Mouse (Mus musculus) midbrain, embryonic 15.5 days (tissue): ENCODE data around the gene Tet3. TPM values are rescaled to one million over a fixed set of nuclear protein-coding genes. Genes with fewer than 3 reads are reported as not detected.

ENCODE experiments used
- ATAC-seq: fragments of 200-750 bp; cut with Nextera tagmentation; replicated peaks from 2 replicates; pipeline ENCODE4 v1.8.0; 2017; ENCODE audit warnings: moderate TSS enrichment
- H3K27ac ChIP-seq: fragments of 300-500 bp; sonication (generic); 2 replicates; pipeline ENCODE4 v1.5.1; 2015; ENCODE audit warnings: mild to moderate bottlenecking, inconsistent platforms
- H3K27me3 ChIP-seq: fragments of 300-500 bp; sonication (generic); replicated peaks from 2 replicates; pipeline ENCODE4 v1.6.1; 2015; ENCODE audit warnings: inconsistent platforms
- H3K36me3 ChIP-seq: fragments of 300-500 bp; sonication (generic); replicated peaks from 2 replicates; pipeline ENCODE4 v1.6.1; 2015; ENCODE audit warnings: inconsistent platforms
- H3K4me1 ChIP-seq: fragments of 300-500 bp; sonication (generic); 2 replicates; pipeline ENCODE4 v1.6.1; 2015; ENCODE audit warnings: inconsistent platforms
- H3K4me2 ChIP-seq: fragments of 300-500 bp; sonication (generic); 2 replicates; pipeline ENCODE4 v1.6.1; 2015; ENCODE audit warnings: inconsistent platforms, mild to moderate bottlenecking, moderate library complexity
- H3K4me3 ChIP-seq: fragments of 300-500 bp; sonication (generic); 2 replicates; pipeline ENCODE4 v1.5.1; 2015; ENCODE audit warnings: mild to moderate bottlenecking, inconsistent platforms
- H3K9ac ChIP-seq: fragments of 300-500 bp; sonication (generic); 2 replicates; pipeline ENCODE4 v1.6.1; 2015; ENCODE audit warnings: mild to moderate bottlenecking, inconsistent platforms
- H3K9me3 ChIP-seq: fragments of 300-500 bp; sonication (generic); 2 replicates; pipeline ENCODE4 v1.6.1; 2016; ENCODE audit warnings: inconsistent platforms
- WGBS: fragments of 180-500 bp; shearing (Covaris S2); methylation state at CpG from one replicate; pipeline ENCODE4 v1.1.7; 2015; ENCODE audit warnings: mixed read lengths; 5-methylcytosine and 5-hydroxymethylcytosine counted together
- polyA plus RNA-seq: library from polyadenylated mRNA; unstranded; fragments of >200 nt; fragmentation: Nextera tagmentation; extraction: Ambion mirVana; gene quantifications from 2 replicates; pipeline ENCODE4 v1.2.1, GENCODE M21; 2015

Tet3 gene
- polyA plus RNA-seq, 1 experiment from 2014 or later: 60.9 TPM

- no peaks in the 10 kb centered on the region for H3K27me3 ChIP-seq
- peaks cover 30% of the 10 kb centered on the region for H3K36me3 ChIP-seq
- H3K9me3 ChIP-seq: no peaks in the 10 kb centered on the region
- no peaks in the 10 kb centered on the region for H3K4me1 ChIP-seq
- H3K4me2 ChIP-seq: no peak overlapping the region
- 88% methylated on average over 4 of the region's 4 CpGs for WGBS
- ATAC-seq: no peak
- no peak overlapping the region for H3K4me3 ChIP-seq
- no peak overlapping the region for H3K9ac ChIP-seq
- no peak overlapping the region for H3K27ac ChIP-seq
These were observed 31.7 kb upstream of the Tet3 start for GRCm38 (mm10) chr6:83490622-83491021.

- Histone ChIP-seq H3K36me3 (peaks cover 31% of the 10 kb centered on the region), H3K4me3 (no peak overlapping the region), H3K27me3 (no peaks in the 10 kb centered on the region), H3K4me2 (no peak overlapping the region), H3K27ac (no peak overlapping the region), H3K4me1 (no peaks in the 10 kb centered on the region), H3K9me3 (no peaks in the 10 kb centered on the region), H3K9ac (no peak overlapping the region)
- 92% methylated on average over 5 of the region's 5 CpGs for WGBS
- no peak for ATAC-seq
These were observed 29.3 kb upstream of the Tet3 start for GRCm38 (mm10) chr6:83488200-83488599.

- Histone ChIP-seq H3K9ac (no peak overlapping the region), H3K9me3 (no peaks in the 10 kb centered on the region), H3K27me3 (no peaks in the 10 kb centered on the region), H3K4me3 (no peak overlapping the region), H3K36me3 (peaks cover 31% of the 10 kb centered on the region), H3K27ac (no peak overlapping the region), H3K4me2 (no peak overlapping the region), H3K4me1 (no peaks in the 10 kb centered on the region)
- no peak for ATAC-seq
- 89% methylated on average over 4 of the region's 4 CpGs for WGBS
These were observed 28.4 kb upstream of the Tet3 start for GRCm38 (mm10) chr6:83487298-83487697.

GRCm38 (mm10) chr6:83485854-83486253 lies 27.0 kb upstream of the Tet3 start:
- H3K9me3 ChIP-seq: no peaks in the 10 kb centered on the region
- no peaks in the 10 kb centered on the region for H3K27me3 ChIP-seq
- H3K36me3 ChIP-seq: peaks cover 34% of the 10 kb centered on the region
- WGBS: 71% methylated on average over 4 of the region's 4 CpGs
- H3K27ac ChIP-seq: no peak overlapping the region
- no peak for ATAC-seq
- H3K4me3 ChIP-seq: no peak overlapping the region
- H3K4me1 ChIP-seq: no peaks in the 10 kb centered on the region
- no peak overlapping the region for H3K9ac ChIP-seq
- no peak overlapping the region for H3K4me2 ChIP-seq

- Histone ChIP-seq H3K4me1 (no peaks in the 10 kb centered on the region), H3K9ac (no peak overlapping the region; the same call in 1 of the 2 replicates), H3K27ac (no peak overlapping the region), H3K4me2 (no peak overlapping the region), H3K27me3 (no peaks in the 10 kb centered on the region), H3K36me3 (peaks cover 28% of the 10 kb centered on the region), H3K4me3 (no peak overlapping the region), H3K9me3 (no peaks in the 10 kb centered on the region)
- WGBS: 92% methylated on average over 7 of the region's 7 CpGs
- ATAC-seq: no peak
These were observed 24.9 kb upstream of the Tet3 start for GRCm38 (mm10) chr6:83483776-83484175.

GRCm38 (mm10) chr6:83482418-83483085 lies 23.7 kb upstream of the Tet3 start:
- Histone ChIP-seq H3K36me3 (peaks cover 18% of the 10 kb centered on the region), H3K4me2 (no peak overlapping the region), H3K4me3 (no peak overlapping the region), H3K4me1 (no peaks in the 10 kb centered on the region), H3K9me3 (no peaks in the 10 kb centered on the region), H3K27me3 (no peaks in the 10 kb centered on the region), H3K9ac (no peak overlapping the region), H3K27ac (no peak overlapping the region)
- 80% methylated on average over 10 of the region's 10 CpGs for WGBS
- ATAC-seq: no peak

- H3K9ac ChIP-seq: no peak overlapping the region
- peaks cover 11% of the 10 kb centered on the region for H3K36me3 ChIP-seq
- no peak overlapping the region for H3K27ac ChIP-seq
- H3K27me3 ChIP-seq: no peaks in the 10 kb centered on the region
- 94% methylated on average over 6 of the region's 6 CpGs for WGBS
- no peaks in the 10 kb centered on the region for H3K4me1 ChIP-seq
- no peak for ATAC-seq
- H3K4me2 ChIP-seq: no peak overlapping the region
- H3K9me3 ChIP-seq: no peaks in the 10 kb centered on the region
- no peak overlapping the region for H3K4me3 ChIP-seq
These were observed 21.3 kb upstream of the Tet3 start for GRCm38 (mm10) chr6:83480019-83480655.

- no peaks in the 10 kb centered on the region for H3K4me1 ChIP-seq
These were observed 20.3 kb upstream of the Tet3 start for GRCm38 (mm10) chr6:83479193-83479592.

GRCm38 (mm10) chr6:83478628-83479027 lies 19.7 kb upstream of the Tet3 start:
- WGBS: 95% methylated on average over 7 of the region's 7 CpGs
- H3K27me3 ChIP-seq: no peaks in the 10 kb centered on the region

More at GRCm38 (mm10) chr6:83479193-83479592, 20.3 kb upstream of the Tet3 start:
- no peak for ATAC-seq
- Histone ChIP-seq H3K9me3 (no peaks in the 10 kb centered on the region), H3K36me3 (peaks cover 11% of the 10 kb centered on the region), H3K27ac (no peak overlapping the region), H3K4me3 (no peak overlapping the region), H3K27me3 (no peaks in the 10 kb centered on the region), H3K4me2 (no peak overlapping the region), H3K9ac (no peak overlapping the region)
- WGBS: 83% methylated on average over 2 of the region's 2 CpGs

GRCm38 (mm10) chr6:83478217-83478616 lies 19.3 kb upstream of the Tet3 start:
- no peaks in the 10 kb centered on the region for H3K9me3 ChIP-seq
- no peaks in the 10 kb centered on the region for H3K4me1 ChIP-seq
- H3K9ac ChIP-seq: no peak overlapping the region
- WGBS: 67% methylated on average over 4 of the region's 4 CpGs
- H3K27ac ChIP-seq: no peak overlapping the region
- no peaks in the 10 kb centered on the region for H3K27me3 ChIP-seq
- peaks cover 11% of the 10 kb centered on the region for H3K36me3 ChIP-seq
- no peak overlapping the region for H3K4me2 ChIP-seq
- no peak overlapping the region for H3K4me3 ChIP-seq
- no peak for ATAC-seq

More at GRCm38 (mm10) chr6:83478628-83479027, 19.7 kb upstream of the Tet3 start:
- H3K4me3 ChIP-seq: no peak overlapping the region
- no peak overlapping the region for H3K27ac ChIP-seq
- H3K9ac ChIP-seq: no peak overlapping the region
- H3K4me2 ChIP-seq: no peak overlapping the region
- H3K4me1 ChIP-seq: no peaks in the 10 kb centered on the region
- no peaks in the 10 kb centered on the region for H3K9me3 ChIP-seq
- ATAC-seq: no peak
- peaks cover 11% of the 10 kb centered on the region for H3K36me3 ChIP-seq

- ATAC-seq: no peak
- H3K4me2 ChIP-seq: no peak overlapping the region
- no peak overlapping the region for H3K9ac ChIP-seq
- H3K4me1 ChIP-seq: no peaks in the 10 kb centered on the region
- no peak overlapping the region for H3K27ac ChIP-seq
- H3K27me3 ChIP-seq: no peaks in the 10 kb centered on the region
- 79% methylated on average over 7 of the region's 7 CpGs for WGBS
- peaks cover 4% of the 10 kb centered on the region; the same call in 1 of the 2 replicates for H3K36me3 ChIP-seq
- no peak overlapping the region for H3K4me3 ChIP-seq
- H3K9me3 ChIP-seq: no peaks in the 10 kb centered on the region
These were observed 16.5 kb upstream of the Tet3 start for GRCm38 (mm10) chr6:83475431-83475830.

- Histone ChIP-seq H3K27ac (no peak overlapping the region), H3K4me3 (no peak overlapping the region), H3K27me3 (no peaks in the 10 kb centered on the region), H3K9ac (no peak overlapping the region), H3K36me3 (no peaks in the 10 kb centered on the region), H3K9me3 (no peaks in the 10 kb centered on the region), H3K4me2 (no peak overlapping the region), H3K4me1 (no peaks in the 10 kb centered on the region)
- ATAC-seq: no peak
- WGBS: 88% methylated on average over 9 of the region's 9 CpGs
These were observed 14.4 kb upstream of the Tet3 start for GRCm38 (mm10) chr6:83473240-83473639.

- H3K4me3 ChIP-seq: no peak overlapping the region
- H3K36me3 ChIP-seq: no peaks in the 10 kb centered on the region
- no peak overlapping the region for H3K4me2 ChIP-seq
- ATAC-seq: no peak
- no peaks in the 10 kb centered on the region for H3K27me3 ChIP-seq
- no peaks in the 10 kb centered on the region for H3K9me3 ChIP-seq
- 87% methylated on average over 7 of the region's 7 CpGs for WGBS
- no peak overlapping the region for H3K9ac ChIP-seq
- no peaks in the 10 kb centered on the region for H3K4me1 ChIP-seq
- no peak overlapping the region for H3K27ac ChIP-seq
These were observed 12.9 kb upstream of the Tet3 start for GRCm38 (mm10) chr6:83471739-83472138.
